Mouse (Mus musculus): ENCODE data around the gene AC161166.1. TPM values are rescaled to one million over a fixed set of nuclear protein-coding genes. Genes with fewer than 3 reads are reported as not detected.

AC161166.1 gene
- polyA plus RNA-seq, 1 experiment from 2014 or later: 0.47 TPM

DNA sequence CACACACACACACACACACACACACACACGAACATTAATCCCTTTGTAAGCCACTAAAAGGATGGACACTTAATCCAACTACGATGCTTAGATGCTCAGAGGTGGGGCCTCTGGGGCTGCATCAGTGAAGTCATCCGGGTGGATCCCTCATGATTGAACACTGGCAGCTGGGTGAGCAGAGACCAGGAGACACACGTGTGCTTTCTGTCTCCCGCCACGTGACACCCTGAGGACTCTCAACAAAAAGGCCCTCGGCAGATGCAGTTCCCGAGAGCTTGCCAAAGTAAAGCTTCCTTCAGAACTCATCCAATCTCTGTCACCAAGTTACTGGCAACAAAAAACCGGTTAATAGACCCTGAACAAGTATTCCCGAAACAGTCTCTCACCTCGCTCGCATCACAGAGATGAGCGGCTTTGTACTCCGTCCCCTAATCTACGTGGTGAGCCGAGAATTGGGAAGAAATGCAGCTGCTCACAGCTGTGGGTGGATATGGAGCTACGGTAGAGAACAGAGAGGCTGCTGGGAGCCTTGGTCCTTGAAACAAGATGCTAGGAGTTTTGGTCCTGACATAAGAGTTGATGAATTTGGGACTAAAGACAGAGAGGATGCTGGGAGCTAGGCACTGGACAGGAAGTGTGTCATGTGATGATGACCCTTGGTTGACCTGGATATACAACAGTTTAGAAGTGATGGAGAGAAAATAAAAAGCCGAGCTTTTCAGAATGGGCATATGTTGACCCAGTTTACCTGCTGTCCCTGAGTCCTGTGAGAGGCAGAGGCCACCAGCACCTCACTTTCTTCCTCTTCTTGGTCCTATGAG lies 31.9 kb downstream of the AC161166.1 start:
- no peak for DNase-seq
- 43% methylated on average over 18 of the region's 18 CpGs for WGBS

DNA sequence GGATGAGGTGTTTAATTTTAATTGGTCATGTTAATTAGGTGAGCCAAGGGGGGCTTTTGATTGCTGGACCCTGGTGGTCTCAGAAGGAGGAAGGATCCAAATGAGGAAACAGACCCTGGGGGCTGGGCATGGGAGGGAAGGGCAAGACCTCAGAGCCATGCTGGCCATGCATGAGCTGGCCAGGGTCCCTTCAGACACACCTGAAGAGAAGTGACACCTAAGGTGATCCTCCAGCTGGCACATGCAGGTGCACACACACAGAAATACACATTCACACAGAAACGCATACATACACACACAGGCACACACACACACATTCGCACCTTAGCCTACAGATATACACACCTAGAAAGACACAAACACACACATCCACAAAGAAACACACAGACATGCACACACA lies 32.6 kb downstream of the AC161166.1 start:
- 92% methylated on average over 2 of the region's 2 CpGs for WGBS

More for the DNA sequence above, 31.9 kb downstream of the AC161166.1 start:
- Histone ChIP-seq H3K27ac (ENCODE audit: low read depth) (no peak overlapping the region), H3K4me3 (ENCODE audit: low read depth, low read length) (no peak overlapping the region), H3K36me3 (ENCODE audit: insufficient read depth) (no peaks in the 10 kb centered on the region), H3K27me3 (ENCODE audit: insufficient read depth, low read length) (peaks cover 29% of the 10 kb centered on the region), H3K4me1 (ENCODE audit: insufficient read depth) (no peaks in the 10 kb centered on the region; the same call in 1 of the 2 replicates), H3K9ac (no peak overlapping the region), H3K4me2 (peak overlapping the region; percentile 7; the same call in 1 of the 2 replicates), H3K9me3 (ENCODE audit: low read depth, low read length) (no peaks in the 10 kb centered on the region)
- no peak for ATAC-seq (ENCODE audit: insufficient read depth)
- TF ChIP-seq CTCF (IDR thresholded peaks at IDR 0.05; ENCODE audit: low read depth): no peak

DNA sequence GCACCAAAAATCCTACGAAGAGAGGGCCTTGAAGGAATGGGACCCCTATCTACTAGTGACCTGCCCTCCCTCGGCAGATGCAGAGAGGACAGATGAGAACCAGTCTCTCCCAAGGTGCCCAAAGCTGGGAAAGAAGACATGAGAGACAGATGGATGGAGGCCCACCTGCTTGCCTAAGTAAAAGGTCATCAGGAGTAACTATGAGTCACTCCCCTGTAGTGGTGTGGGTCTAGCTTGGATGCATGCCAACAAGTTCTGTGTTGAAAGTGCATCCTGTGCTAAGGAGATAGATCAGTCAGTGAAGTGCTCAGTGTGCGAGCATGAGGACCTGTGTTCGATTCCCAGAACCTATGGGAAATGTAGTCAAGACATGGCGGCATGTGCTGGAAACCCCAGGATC lies 33.3 kb downstream of the AC161166.1 start:
- TF ChIP-seq CTCF (IDR thresholded peaks at IDR 0.05; ENCODE audit: low read depth): no peak
- Histone ChIP-seq H3K36me3 (ENCODE audit: insufficient read depth) (0 out of 2 replicates have a peak, but pooled peaks cover 8% of the 10 kb centered on the region), H3K27ac (ENCODE audit: low read depth) (no peak overlapping the region), H3K4me1 (ENCODE audit: insufficient read depth) (no peaks in the 10 kb centered on the region; the same call in 1 of the 2 replicates), H3K4me3 (ENCODE audit: low read depth, low read length) (no peak overlapping the region), H3K4me2 (no peak overlapping the region), H3K9me3 (ENCODE audit: low read depth, low read length) (no peaks in the 10 kb centered on the region), H3K27me3 (ENCODE audit: insufficient read depth, low read length) (peaks cover 27% of the 10 kb centered on the region), H3K9ac (no peak overlapping the region)
- no peak for DNase-seq
- no peak for ATAC-seq (ENCODE audit: insufficient read depth)
- WGBS: 79% methylated on average over 5 of the region's 5 CpGs

More for the DNA sequence above, 32.6 kb downstream of the AC161166.1 start:
- Histone ChIP-seq H3K4me3 (ENCODE audit: low read depth, low read length) (no peak overlapping the region), H3K4me2 (no peak overlapping the region), H3K27me3 (ENCODE audit: insufficient read depth, low read length) (peaks cover 29% of the 10 kb centered on the region), H3K4me1 (ENCODE audit: insufficient read depth) (no peaks in the 10 kb centered on the region; the same call in 1 of the 2 replicates), H3K36me3 (ENCODE audit: insufficient read depth) (0 out of 2 replicates have a peak, but pooled peaks cover 4% of the 10 kb centered on the region), H3K9ac (no peak overlapping the region), H3K27ac (ENCODE audit: low read depth) (no peak overlapping the region), H3K9me3 (ENCODE audit: low read depth, low read length) (no peaks in the 10 kb centered on the region)
- TF ChIP-seq CTCF (IDR thresholded peaks at IDR 0.05; ENCODE audit: low read depth): no peak
- no peak for ATAC-seq (ENCODE audit: insufficient read depth)
- DNase-seq: no peak

DNA sequence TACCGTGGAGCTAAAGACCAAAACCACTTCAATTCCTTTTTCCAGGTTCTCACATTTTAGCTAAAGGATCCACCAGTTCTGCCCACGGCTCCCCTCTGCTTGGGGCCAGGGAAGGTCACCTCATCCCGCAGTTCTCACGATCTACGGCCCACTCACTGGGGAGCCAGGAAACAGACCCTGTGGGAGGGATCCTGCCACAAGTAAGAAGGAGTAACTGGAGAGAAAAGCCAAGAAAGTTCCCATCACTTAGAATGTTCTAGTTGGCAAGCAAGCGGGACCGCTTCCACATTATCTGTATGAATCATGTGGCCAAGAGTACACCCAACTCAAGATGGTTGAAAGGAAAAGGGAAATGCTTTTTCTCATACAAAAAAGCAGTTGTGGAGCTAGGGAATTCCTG lies 35.4 kb downstream of the AC161166.1 start:
- no peak for TF ChIP-seq CTCF (IDR thresholded peaks at IDR 0.05; ENCODE audit: low read depth)
- Histone ChIP-seq H3K27ac (ENCODE audit: low read depth) (no peak overlapping the region), H3K36me3 (ENCODE audit: insufficient read depth) (peaks cover 18% of the 10 kb centered on the region), H3K9ac (no peak overlapping the region), H3K9me3 (ENCODE audit: low read depth, low read length) (no peaks in the 10 kb centered on the region; the same call in 1 of the 2 replicates), H3K4me1 (ENCODE audit: insufficient read depth) (no peaks in the 10 kb centered on the region; the same call in 1 of the 2 replicates), H3K4me3 (ENCODE audit: low read depth, low read length) (no peak overlapping the region), H3K4me2 (no peak overlapping the region), H3K27me3 (ENCODE audit: insufficient read depth, low read length) (peaks cover 11% of the 10 kb centered on the region)
- WGBS: 85% methylated on average over 7 of the region's 7 CpGs
- ATAC-seq (ENCODE audit: insufficient read depth) (no peak), DNase-seq (no peak)

DNA sequence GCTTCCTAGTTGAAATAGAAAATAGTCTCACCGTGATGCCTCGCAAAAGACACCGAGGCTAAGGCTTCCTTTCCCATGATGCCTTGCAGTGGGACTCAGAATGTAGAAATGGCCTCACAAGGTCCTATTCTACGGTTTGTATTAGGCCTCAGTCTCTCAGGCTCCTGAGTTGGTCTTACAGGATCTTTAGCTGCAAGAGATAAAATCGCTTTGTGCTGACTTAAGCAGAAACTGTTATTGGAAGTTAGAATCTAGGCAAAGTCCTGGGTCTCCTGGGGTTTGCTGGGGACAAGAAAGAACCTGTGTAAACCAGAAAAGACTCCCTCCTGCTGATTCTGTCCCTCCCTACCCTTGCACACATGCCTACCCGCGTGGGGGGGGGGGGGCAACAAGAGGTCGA lies 35.9 kb downstream of the AC161166.1 start:
- Histone ChIP-seq H3K9ac (no peak overlapping the region), H3K27me3 (ENCODE audit: insufficient read depth, low read length) (peaks cover 7% of the 10 kb centered on the region), H3K9me3 (ENCODE audit: low read depth, low read length) (no peaks in the 10 kb centered on the region; the same call in 1 of the 2 replicates), H3K36me3 (ENCODE audit: insufficient read depth) (peaks cover 20% of the 10 kb centered on the region), H3K4me1 (ENCODE audit: insufficient read depth) (no peaks in the 10 kb centered on the region; the same call in 1 of the 2 replicates), H3K4me3 (ENCODE audit: low read depth, low read length) (no peak overlapping the region), H3K27ac (ENCODE audit: low read depth) (no peak overlapping the region), H3K4me2 (no peak overlapping the region)
- TF ChIP-seq CTCF (IDR thresholded peaks at IDR 0.05; ENCODE audit: low read depth): no peak
- 76% methylated on average over 8 of the region's 8 CpGs for WGBS
- ATAC-seq (ENCODE audit: insufficient read depth): no peak
- DNase-seq: no peak

DNA sequence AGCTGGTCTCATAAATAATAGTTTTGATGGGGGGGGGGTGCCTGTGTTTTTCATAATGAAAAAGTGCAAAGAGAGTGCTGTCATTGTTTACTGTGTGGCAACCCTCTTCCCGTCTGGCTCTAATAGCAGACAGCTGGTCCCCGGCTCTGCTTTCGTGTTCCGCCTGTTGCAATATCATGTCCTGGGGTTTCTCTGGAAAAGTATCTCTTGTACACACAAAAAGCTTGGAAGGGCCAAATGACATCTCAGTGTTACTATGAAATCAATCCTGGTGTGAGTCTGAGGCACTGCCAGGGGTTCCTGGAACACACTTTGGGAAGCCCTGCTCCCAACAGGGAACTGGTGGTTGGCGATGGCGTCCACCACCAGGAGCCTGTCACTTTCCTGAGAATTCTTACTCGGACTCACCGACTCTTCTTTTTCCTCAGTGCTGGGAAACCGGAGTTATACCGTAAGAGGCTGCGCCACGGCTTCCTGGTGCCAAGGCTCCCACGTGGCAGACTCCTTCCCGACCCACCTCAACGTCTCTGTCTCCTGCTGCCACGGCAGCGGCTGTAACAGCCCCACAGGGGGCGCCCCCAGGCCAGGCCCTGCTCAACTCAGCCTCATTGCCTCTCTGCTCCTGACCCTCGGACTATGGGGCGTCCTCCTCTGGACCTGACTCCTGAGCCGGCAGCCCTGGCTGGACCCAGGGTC lies 37.3 kb downstream of the AC161166.1 start:
- Histone ChIP-seq H3K9me3 (ENCODE audit: low read depth, low read length) (no peaks in the 10 kb centered on the region; the same call in 1 of the 2 replicates), H3K27ac (ENCODE audit: low read depth) (no peak overlapping the region), H3K4me1 (ENCODE audit: insufficient read depth) (no peaks in the 10 kb centered on the region), H3K36me3 (ENCODE audit: insufficient read depth) (peaks cover 20% of the 10 kb centered on the region), H3K4me2 (no peak overlapping the region), H3K9ac (no peak overlapping the region), H3K4me3 (ENCODE audit: low read depth, low read length) (no peak overlapping the region), H3K27me3 (ENCODE audit: insufficient read depth, low read length) (no peaks in the 10 kb centered on the region)
- 48% methylated on average over 21 of the region's 21 CpGs for WGBS
- ATAC-seq (ENCODE audit: insufficient read depth) (no peak), DNase-seq (no peak)
- TF ChIP-seq CTCF (IDR thresholded peaks at IDR 0.05; ENCODE audit: low read depth): peak; percentile 19; the same call in 1 of the 2 replicates
